Mouse (Mus musculus): ENCODE measurements around the gene 4930558K02Rik. TPM values are rescaled to one million over a fixed set of nuclear protein-coding genes. Genes with fewer than 3 reads are reported as not detected.

The 4930558K02Rik gene
- polyA plus RNA-seq (2014; fragmentation: Illumina TruSeq; extraction: RNeasy Lipid Tissue Mini Kit (QIAGEN cat#74804); ENCODE audit: low read depth, low replicate concordance): 76.3 TPM

DNA sequence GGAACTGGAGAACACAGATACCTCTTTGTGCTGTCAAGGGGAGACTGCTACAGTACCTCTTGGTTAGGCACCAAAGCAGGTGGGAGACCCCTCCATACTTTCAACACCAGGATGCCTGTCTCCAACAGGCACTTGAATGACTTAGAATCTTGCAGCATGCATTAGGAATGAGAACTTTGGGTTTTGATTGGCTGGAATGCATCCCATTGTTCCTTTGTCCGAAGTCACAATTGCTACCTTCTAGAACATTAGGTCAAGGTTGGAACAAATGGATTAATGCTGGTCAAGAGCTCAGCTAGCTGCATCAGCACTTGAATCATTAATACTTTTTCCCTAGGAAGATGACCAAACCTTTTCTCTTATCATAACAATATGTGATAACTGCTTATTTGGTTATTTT, at the start of gene 4930558K02Rik:
Gene 4930558K02Rik (minus strand): TSS at position 101 of the 400 bp plus-strand sequence.

DNA sequence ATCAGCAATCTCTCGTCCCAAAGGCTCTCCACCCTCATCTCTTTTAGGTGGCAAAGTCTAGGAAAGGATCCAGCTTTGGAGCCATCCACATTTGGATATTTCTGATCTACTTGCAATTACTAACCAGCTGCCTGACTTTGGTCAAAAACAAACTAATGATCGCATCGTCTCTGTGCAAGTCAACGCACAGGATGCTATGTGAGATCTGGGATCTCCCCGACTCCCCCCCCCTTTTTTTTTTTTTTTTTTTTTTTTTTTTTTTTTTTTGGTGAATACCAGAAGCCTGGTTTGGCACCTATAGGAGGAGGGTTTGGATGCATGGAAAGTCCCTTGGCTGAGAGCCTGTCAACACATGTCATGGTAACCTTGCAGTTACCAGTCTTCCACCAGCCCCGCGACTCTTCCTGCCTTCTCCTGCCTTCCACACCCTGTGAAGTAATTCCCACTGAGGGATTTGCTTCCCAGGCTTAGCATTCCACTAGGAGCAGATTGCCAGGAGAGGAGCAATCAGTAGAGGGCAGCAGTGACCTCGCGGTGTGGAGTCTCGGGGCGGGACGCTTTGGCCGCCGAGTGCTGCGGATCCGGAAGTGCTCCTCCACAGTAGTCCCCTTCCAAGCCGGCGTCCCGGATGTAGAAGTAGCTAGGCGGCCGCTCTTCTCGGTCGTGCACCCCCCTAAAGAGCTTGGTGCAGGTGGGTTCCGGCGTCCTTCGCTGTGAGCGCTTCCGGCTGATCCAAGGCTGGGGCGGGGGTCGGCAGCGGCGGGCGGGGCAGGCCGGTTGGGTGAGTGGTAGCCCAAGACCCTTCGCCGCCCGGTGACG, 10.6 kb downstream of the 4930558K02Rik start, which contains the start of gene Pigc:
Gene Pigc (plus strand): TSS at position 598 of the 819 bp plus-strand sequence.

Other genes starting within 250 kb of the 4930558K02Rik start
- gene Fasl, start 191.1 kb downstream of the 4930558K02Rik start, polyA plus RNA-seq (2014; fragmentation: Illumina TruSeq; extraction: RNeasy Lipid Tissue Mini Kit (QIAGEN cat#74804); ENCODE audit: low read depth, low replicate concordance): 3.9 TPM
- 427 TPM for gene Suco, start 103.0 kb downstream of the 4930558K02Rik start, polyA plus RNA-seq (2014; fragmentation: Illumina TruSeq; extraction: RNeasy Lipid Tissue Mini Kit (QIAGEN cat#74804); ENCODE audit: low read depth, low replicate concordance)
- 50.6 TPM for gene Pigc, start 10.4 kb downstream of the 4930558K02Rik start, polyA plus RNA-seq (2014; fragmentation: Illumina TruSeq; extraction: RNeasy Lipid Tissue Mini Kit (QIAGEN cat#74804); ENCODE audit: low read depth, low replicate concordance)

All from testis, adult 10 weeks (tissue).